Mouse (Mus musculus) testis, postnatal 10 days (tissue): ENCODE measurements at regions not wholly inside any gene's neighbourhood (a gene's known extent, or its start where the extent isn't known, plus 50 kb on each side); places are given as distances from the start of the nearest gene placed in this dataset.

Source experiments
- DNase-seq: peaks from one replicate; pipeline ENCODE4 v3.0.0; 2021; ENCODE audit warnings: low spot score

DNA sequence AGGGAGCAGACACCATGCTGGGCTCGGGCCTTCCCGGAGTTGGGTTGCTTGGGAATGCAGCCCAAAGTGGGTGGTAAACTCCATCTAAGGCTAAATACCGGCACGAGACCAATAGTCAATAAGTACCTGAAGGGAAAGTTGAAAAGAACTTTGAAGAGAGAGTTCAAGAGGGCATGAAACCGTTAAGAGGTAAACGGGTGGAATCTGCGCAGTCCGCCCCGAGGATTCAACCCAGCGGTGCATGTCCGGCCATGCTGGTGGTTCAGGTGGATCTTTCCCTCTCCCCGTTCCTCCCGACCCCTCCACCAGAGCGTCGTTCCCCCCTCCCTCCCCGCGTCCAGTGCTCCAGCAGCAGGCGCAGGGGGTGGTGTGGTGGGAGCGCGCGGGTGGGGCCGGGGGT lies 179.1 kb upstream of the Arhgef26 start:
- DNase-seq: peak; percentile 99

DNA sequence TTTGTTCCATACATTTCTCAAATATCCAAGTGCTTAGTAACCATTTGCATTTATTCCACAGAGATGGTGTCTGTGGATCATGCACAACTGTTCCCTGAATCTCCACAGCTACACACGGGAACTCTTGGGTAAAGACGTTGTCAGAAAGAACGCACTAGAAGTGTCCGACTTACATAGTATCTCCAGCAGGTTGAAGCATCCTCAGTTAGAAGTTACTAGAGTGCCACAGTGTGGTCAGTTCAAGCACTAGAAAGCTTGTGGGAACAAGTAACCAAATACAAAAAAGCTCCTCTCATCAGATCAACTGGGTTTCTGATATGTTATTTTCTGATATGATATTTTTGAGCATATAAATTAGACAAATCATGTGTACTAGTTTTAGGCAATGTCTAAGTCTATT lies 167.5 kb upstream of the Arhgef26 start:
- DNase-seq: no peak

DNA sequence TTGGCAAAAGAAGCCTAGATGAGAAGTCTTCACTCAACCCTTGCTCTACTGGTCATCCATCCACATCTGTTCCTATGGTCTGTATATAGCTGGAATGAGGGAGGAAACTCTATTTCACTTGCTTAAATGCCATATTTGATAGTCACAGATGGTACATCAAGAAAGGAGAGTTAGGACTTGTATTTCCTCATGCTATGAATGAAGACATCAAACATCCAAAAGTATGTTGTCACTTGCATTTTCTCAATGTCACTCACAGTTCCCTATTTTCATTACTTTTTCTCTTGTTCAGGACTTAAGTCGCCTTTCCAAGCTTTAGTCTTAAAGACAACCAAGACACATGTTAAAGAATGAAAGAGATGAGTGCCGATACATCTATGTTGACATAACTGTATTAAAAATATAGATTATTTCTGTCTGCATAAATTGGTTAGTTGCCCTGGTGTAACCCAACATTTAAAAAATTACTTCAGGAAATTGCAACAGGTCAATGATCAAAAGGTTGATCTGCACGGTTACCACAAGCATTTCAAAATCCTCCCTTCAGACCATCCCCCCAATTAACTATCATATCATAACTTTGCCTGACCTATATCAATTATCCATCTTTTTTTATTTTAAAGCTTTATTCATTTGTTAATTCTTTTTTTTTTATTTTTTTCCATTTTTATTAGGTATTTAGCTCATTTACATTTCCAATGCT lies 150.2 kb upstream of the Arhgef26 start:
- no peak for DNase-seq

DNA sequence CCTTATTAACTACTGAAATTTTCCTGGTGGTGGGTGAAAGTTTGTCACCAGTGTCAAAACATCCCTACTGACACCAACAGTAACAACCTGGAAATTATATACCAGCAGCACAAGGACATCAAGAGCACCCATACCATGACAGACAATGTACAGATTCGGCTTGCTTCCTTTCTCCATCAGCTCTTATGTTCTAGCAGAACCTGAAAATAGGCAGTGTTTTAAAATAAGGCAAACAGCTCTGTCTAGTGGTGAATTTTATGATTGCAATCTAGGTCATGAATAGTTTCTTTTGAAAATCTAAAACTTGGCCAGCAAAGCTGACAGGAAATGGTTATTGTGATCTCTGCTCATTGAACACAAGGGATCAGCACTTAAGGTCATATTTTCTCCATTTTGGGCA lies 145.7 kb upstream of the Arhgef26 start:
- DNase-seq: no peak

DNA sequence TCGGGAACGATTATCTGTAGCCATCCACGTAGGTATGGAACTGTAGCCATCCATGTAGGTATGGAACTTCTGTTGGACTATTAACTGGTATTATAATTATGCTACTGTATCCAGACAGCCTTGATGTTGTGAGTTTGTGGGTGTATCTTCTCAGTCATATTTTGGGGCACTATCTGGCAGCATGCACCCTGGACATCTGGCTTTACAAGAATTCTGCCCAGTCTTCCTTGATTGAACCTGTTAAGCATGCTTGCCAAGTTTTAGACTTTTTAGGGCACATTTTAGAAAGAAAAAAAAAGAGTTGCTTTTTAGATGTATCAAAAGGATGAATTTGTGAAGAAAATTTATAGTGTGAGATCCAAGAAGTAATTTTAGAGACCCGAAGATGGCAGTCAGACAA lies 143.7 kb upstream of the Arhgef26 start:
- DNase-seq: no peak

DNA sequence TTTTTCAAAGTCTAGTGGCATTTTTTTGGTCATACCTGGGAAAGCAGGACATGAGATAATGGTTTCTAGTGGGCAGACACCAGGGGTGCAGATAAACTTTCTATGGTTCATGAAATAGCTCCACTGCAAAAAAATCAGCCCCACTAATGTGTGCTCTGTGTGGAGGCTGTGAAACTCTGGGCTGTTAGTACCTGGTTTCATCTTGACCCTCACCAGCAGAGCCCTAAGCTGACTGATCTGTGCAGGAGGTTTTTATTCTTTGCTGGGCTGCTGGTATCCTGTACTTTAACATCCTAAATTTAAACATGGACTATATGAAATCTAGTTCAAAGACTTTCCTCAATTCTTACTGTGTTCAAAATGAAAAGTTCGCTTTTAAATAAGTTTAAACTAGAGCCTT lies 141.5 kb upstream of the Arhgef26 start:
- DNase-seq: no peak

DNA sequence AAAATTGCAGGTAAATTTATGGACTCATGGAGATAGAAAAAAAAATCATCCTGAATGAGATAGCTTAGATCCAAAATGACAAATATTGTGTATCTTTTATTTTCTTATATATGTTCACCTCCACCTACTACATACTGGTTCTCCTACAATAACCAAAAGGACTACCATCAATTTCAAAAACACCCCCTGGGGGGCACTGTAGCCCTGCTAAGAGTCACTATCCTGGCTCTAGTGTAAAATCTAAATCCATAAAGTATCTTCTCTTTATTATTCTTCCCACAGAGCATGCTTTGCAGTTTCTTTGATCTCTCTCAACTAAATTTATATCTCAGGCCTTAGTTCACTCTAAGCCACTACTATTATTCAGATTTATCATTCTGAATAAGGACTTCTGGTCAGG lies 122.3 kb upstream of the Arhgef26 start:
- peak; percentile 64 for DNase-seq

DNA sequence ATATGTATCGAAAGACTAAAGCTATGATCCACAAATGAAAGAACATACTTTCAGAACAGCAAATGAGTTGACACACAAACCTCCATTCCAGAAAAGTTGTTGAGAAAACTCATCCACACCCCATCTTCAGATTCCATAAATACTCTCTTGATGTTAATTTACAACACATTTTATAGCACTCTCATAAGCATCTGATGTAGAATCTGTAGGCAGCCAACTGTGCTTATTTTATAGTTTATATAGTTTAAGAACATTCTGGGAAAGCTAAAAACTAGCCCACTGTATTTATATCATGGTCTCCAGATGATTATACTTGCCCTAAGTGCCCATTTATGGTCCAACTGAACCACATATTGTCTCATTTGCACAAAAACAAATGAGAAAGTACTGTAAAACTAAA lies 120.8 kb upstream of the Arhgef26 start:
- no peak for DNase-seq

DNA sequence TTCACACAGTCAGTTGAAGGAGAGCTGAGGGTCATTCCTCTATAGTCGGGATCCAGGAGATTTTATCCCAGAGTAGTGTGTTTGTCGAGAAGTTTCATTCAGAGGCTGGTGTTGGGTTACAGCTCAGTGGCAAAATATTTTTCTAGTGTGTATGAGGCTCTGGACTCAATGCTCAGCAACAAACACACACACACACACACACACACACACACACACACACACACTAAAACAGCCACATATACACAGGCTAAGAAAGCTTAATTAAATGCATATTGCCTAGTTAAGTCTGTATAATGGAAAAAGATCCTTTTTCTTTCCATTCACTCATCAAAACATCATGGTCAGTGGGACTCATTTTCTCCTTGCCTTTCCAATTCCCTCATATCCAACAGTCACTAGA lies 110.4 kb upstream of the Arhgef26 start:
- DNase-seq: no peak

DNA sequence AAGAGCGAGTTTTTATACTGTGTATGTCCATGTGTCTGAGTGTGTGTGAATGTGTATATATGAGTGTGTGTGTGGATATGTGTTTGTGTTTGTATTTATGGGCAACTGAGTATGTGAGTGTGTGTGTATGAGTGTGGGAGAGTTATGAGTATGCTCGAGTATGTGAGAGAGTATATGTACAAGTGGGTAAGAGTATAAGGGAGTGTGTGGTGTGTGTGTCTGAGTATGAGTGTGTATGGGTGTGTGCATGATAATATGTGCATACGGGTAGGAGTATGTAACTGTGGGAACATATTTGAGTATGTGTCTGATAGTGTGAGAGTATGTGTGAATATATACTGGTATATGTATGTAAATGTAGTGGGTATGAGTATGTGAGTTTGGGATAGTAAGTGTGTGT lies 110.0 kb upstream of the Arhgef26 start:
- no peak for DNase-seq

DNA sequence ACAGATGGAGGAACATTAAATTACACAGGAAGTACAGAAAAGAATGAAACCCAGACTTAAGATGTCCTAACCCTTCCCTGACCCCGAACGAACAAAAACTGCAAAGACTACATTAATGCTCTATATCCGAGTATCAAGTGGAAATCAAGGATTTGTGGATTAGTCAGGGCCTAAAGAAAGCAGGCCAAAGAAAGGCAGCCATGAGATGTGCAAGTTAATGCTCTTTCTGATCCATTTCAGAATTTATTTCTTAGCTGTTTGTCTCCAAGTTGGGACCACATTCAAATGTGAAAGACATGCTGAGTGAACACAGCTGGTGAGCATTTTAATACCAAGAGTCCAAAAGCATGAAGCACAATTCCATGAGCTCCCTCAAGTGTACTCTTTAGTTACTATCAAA lies 97.1 kb upstream of the Arhgef26 start:
- DNase-seq: no peak

DNA sequence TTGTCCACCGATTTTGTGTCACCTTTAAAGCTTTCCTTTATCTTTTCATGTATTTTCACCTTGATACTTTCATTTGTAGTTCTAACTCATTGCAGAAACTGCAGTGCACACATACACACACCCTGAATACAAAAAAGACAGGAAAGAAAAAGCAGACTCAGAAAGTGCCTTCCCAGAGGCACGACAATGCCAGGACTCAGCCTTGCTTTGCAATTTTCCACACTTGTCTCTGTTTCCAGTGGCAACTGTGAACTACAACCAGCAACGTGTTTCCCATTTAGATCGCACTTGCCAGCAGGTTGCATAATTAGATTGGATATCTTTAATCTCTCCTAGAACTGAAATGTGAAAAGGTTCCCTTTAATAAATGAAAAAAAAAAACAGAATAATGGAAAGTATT lies 66.4 kb upstream of the Arhgef26 start:
- DNase-seq: no peak

DNA sequence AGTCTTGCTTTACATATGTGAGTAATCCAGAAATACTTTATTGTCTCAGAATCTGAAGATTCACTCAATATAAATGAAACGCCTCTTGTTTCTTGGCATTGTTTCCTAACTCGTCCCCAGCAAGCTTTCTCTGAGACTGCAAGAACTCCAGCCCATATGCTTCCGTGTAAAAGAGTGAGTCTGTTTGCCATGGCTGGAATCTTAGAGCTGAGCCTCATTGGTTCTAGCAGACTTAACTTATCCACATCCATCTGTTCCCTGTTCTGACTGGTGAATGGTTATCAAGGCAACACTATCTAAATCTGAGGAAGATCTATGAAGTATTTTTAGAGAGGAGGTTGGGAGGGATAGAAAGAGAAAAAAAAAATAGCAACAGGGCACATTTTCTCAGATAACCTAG lies 59.9 kb upstream of the Arhgef26 start:
- DNase-seq: no peak

DNA sequence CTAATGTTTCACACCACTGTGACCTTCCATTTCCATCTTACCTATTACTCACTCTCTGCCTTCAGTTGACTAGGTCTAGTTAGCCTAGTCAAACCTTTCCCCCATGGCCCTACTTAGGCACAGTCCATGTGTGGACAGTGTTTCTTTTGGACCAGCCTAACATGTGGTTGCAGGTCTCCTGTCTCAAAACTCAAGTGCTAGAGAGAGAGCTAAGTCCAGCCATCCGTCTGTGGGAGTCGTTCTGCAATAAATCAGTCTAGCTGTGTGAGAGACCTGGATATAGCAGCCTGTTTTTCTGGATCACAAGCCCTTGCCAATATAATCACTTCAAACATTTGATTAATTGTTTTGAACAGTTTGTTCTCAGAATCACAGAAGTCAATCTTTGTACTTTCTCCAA lies 57.2 kb upstream of the Arhgef26 start:
- DNase-seq: no peak
